Mouse (Mus musculus) hindbrain, embryonic 11.5 days (tissue): ENCODE measurements around the gene Ifnz. TPM values are rescaled to one million over a fixed set of nuclear protein-coding genes. Genes with fewer than 3 reads are reported as not detected.
A peak's percentile ranks its signal among the peaks of the same experiment; 100 is the strongest.
"Not testable (repeated sequence)": the region's sequence is repeated elsewhere in the genome, so short reads cannot be mapped to it uniquely, and the experiment has no call there.

Experiments used
- ATAC-seq: fragments of 200-750 bp; cut with Nextera tagmentation; 2 replicates; pipeline ENCODE4 v1.8.0; 2017; ENCODE audit warnings: mild to moderate bottlenecking, moderate TSS enrichment, moderate library complexity; ENCODE audit not compliant: low FRiP score
- DNase-seq: peaks from one replicate; pipeline ENCODE4 v3.0.0-alpha.2; 2015; ENCODE audit warnings: low spot score
- H3K27ac ChIP-seq: fragments of 300-500 bp; sonication (generic); 2 replicates; pipeline ENCODE4 v1.5.1; 2014; ENCODE audit warnings: mild to moderate bottlenecking, low read depth, low read length
- H3K27me3 ChIP-seq: fragments of 300-500 bp; sonication (generic); 2 replicates; pipeline ENCODE4 v1.6.1; 2014; ENCODE audit warnings: mild to moderate bottlenecking, low read length, moderate library complexity, mixed read lengths; ENCODE audit not compliant: control insufficient read depth, insufficient read depth
- H3K36me3 ChIP-seq: fragments of 300-500 bp; sonication (generic); 2 replicates; pipeline ENCODE4 v1.6.1; 2014; ENCODE audit warnings: mild to moderate bottlenecking, low read length, moderate library complexity, mixed read lengths; ENCODE audit not compliant: control insufficient read depth, insufficient read depth
- H3K4me1 ChIP-seq: fragments of 300-500 bp; sonication (generic); replicated peaks from 2 replicates; pipeline ENCODE4 v1.6.1; 2014; ENCODE audit warnings: low read length, mixed read lengths; ENCODE audit not compliant: control insufficient read depth, insufficient read depth
- H3K4me2 ChIP-seq: fragments of 300-500 bp; sonication (generic); replicated peaks from 2 replicates; pipeline ENCODE4 v1.6.1; 2014; ENCODE audit warnings: mild to moderate bottlenecking, low read depth, low read length
- H3K4me3 ChIP-seq: fragments of 300-500 bp; sonication (generic); 2 replicates; pipeline ENCODE4 v1.5.1; 2014; ENCODE audit warnings: low read depth, low read length
- H3K9ac ChIP-seq: fragments of 300-500 bp; sonication (generic); 2 replicates; pipeline ENCODE4 v1.6.1; 2014; ENCODE audit warnings: low read depth, low read length
- H3K9me3 ChIP-seq: fragments of 300-500 bp; sonication (generic); 2 replicates; pipeline ENCODE4 v1.6.1; 2016; ENCODE audit warnings: low read length; ENCODE audit not compliant: control insufficient read depth
- WGBS: fragments of 180-500 bp; shearing (Covaris S2); extraction: QIAGEN DNeasy Blood & Tissue Kit; methylation state at CpG from one replicate; pipeline ENCODE4 v1.1.7; 2014; 5-methylcytosine and 5-hydroxymethylcytosine counted together
- polyA plus RNA-seq: library from polyadenylated mRNA; unstranded; fragments of >200 nt; fragmentation: Nextera tagmentation; extraction: Ambion mirVana; gene quantifications from 2 replicates; pipeline ENCODE4 v1.2.1, GENCODE M21; 2014

Ifnz gene
- polyA plus RNA-seq, result not detected in 2 replicates

DNA sequence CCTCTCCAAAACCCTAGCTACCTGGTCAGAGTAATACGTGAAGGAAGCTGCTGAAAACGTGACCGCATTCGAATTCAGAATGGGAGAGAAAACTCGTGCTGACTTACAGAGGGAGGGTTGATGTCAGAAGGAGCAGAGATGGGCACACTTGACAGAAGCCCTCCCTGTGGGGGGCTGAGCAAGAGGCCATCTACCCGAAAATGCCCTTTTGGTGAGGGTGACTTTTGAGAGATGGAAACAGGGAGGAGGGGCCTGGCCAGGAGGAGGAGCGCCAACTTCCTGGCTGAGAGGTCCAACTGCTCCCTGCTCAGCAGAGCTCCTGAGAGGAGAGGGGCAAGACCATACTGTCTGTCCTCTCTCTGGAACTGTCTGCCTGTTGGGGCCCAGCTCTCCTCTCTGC lies at the start of gene Ifnz:
Ifnz (plus strand) TSS at position 301 of the 400 bp plus-strand sequence.
- ATAC-seq, H3K4me3 ChIP-seq, DNase-seq, H3K36me3 ChIP-seq, H3K9ac ChIP-seq, H3K27ac ChIP-seq, H3K4me1 ChIP-seq, H3K27me3 ChIP-seq, H3K9me3 ChIP-seq: not testable (repeated sequence)
- peak within 1 kb of the TSS; percentile 28; the same call in 1 of the 2 replicates for H3K4me2 ChIP-seq
- WGBS, result 28% methylated on average over 4 of the region's 7 CpGs

DNA sequence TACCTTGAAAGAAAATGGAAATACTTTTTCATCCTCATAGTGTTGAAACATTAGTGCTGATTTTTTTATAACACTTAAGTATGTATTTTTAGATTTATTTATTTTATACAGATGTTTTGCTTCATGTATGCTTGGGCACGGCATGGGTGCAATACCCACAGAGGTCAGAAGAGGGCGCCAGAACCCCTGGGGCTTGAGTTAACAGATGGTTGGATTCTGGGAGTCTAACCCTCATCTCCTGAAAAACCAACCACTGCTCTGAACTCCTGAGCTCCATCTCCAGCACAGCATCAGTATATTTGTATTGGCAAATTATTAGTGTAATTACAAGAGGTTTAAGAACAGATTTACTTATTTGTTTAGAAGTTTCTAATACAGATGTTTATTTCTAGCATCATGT lies 43.5 kb upstream of the Ifnz start:
- Histone ChIP-seq H3K9ac (no peak overlapping the region), H3K9me3 (no peaks in the 10 kb centered on the region), H3K4me1 (no peaks in the 10 kb centered on the region), H3K27me3 (no peaks in the 10 kb centered on the region), H3K27ac (no peak overlapping the region), H3K4me2 (no peak overlapping the region), H3K4me3 (no peak overlapping the region), H3K36me3 (no peaks in the 10 kb centered on the region)
- WGBS, result 5% methylated on average over 2 of the region's 2 CpGs
- peak; percentile 87 for DNase-seq
- no peak for ATAC-seq

DNA sequence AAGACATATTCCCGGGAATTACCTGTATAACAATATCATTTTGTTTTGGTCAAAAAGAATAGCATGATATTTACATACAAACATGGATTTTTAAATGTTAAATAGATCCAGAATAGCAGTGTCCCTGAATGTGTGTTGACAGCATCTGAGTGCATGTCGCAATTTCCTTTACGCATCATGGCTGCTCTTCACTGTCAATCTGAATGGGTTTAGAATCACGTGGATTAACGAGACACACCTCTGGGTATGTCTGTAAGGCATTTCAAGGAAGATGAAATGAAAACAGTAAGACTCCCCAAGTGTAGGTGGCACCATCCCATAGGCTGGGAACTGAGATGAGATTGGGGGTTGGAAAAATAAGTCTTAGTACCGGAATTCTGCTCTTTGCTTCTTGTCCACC lies 42.9 kb upstream of the Ifnz start:
- WGBS, result 90% methylated on average over 6 of the region's 6 CpGs
- Histone ChIP-seq H3K9me3 (no peaks in the 10 kb centered on the region), H3K4me3 (no peak overlapping the region), H3K9ac (no peak overlapping the region), H3K36me3 (no peaks in the 10 kb centered on the region), H3K27ac (no peak overlapping the region), H3K27me3 (no peaks in the 10 kb centered on the region), H3K4me1 (no peaks in the 10 kb centered on the region), H3K4me2 (no peak overlapping the region)
- DNase-seq (no peak), ATAC-seq (no peak)

DNA sequence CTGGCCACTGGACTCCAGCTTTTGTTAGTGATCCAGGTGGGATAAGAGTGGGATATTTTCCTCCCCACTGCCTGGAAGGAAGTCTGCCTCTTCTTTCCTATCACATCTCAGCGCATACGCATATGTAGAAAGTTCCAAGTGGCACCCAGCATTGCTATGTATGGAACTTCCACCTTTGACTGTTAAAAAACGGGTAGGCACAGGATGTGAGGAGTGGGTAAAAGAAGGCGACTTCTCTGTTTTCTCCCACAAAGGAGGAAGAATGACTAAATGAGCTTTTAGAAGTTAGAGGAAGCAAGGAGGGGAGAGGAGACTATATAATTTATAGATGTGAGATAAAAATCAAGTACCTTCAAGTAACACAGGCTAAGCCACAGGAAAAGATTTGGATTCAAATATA lies 40.5 kb upstream of the Ifnz start:
- no peak overlapping the region for H3K27ac ChIP-seq
- no peak for ATAC-seq
- no peaks in the 10 kb centered on the region for H3K4me1 ChIP-seq
- no peak overlapping the region for H3K4me2 ChIP-seq
- H3K36me3 ChIP-seq, result no peaks in the 10 kb centered on the region
- H3K4me3 ChIP-seq, result no peak overlapping the region
- H3K9me3 ChIP-seq, result no peaks in the 10 kb centered on the region
- H3K27me3 ChIP-seq, result no peaks in the 10 kb centered on the region
- no peak for DNase-seq
- 93% methylated on average over 4 of the region's 4 CpGs for WGBS
- H3K9ac ChIP-seq, result no peak overlapping the region

DNA sequence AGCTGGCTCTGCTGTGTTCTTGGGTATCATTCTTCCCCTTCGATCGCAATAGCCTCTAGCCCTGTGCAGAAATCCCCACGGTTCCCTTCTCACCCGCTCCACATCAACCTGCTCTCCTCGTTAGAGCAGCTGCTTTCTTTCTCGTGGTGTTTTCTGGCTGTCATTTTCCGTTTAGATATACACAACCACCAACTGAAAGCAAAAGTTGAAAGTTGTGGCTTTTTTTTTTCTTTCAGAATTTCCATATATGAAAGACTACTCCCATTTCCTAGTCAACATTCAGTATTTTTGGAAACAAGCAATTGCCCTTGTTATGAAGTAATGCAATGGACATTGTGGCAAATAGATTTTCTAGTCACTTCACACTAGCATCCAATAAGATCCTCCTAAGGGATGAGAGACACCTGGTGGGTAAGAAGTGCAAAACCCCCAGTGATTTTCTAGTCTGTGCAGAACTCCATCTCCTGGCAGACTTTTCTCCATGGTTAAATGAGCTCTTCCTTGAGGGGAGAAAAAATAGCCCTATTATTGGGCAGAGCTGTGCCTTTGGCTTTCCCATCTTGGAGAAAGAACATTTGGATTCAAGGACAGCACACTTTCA lies 39.1 kb upstream of the Ifnz start:
- Histone ChIP-seq H3K4me2 (no peak overlapping the region), H3K27me3 (no peaks in the 10 kb centered on the region), H3K9ac (no peak overlapping the region), H3K9me3 (no peaks in the 10 kb centered on the region), H3K4me3 (no peak overlapping the region), H3K36me3 (no peaks in the 10 kb centered on the region), H3K4me1 (no peaks in the 10 kb centered on the region), H3K27ac (no peak overlapping the region)
- 82% methylated on average over 7 of the region's 7 CpGs for WGBS
- ATAC-seq (no peak), DNase-seq (no peak)

DNA sequence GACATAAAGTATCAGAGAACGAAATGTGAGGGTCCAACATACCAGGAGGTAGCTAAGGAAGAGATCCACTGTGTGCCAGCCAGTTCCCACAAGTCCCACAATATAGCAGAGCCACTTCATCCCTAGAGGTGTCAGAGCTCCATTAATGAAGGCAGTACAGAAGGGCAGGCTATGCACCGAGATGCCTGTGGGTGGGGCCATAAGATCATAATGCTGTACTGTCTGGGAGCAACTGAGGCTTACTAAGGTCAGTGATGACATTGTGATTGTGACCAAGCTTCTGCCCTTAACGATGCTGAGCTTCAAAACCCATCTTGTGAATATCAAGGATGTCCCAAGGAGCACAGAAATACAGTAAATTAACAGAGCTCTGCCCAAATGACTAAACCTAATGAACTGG lies 37.7 kb upstream of the Ifnz start:
- no peak overlapping the region for H3K27ac ChIP-seq
- no peaks in the 10 kb centered on the region for H3K4me1 ChIP-seq
- ATAC-seq (no peak), DNase-seq (no peak)
- no peaks in the 10 kb centered on the region for H3K27me3 ChIP-seq
- H3K36me3 ChIP-seq, result no peaks in the 10 kb centered on the region
- no peak overlapping the region for H3K4me2 ChIP-seq
- 80% methylated on average over 3 of the region's 3 CpGs for WGBS
- H3K9me3 ChIP-seq, result no peaks in the 10 kb centered on the region
- no peak overlapping the region for H3K4me3 ChIP-seq
- no peak overlapping the region for H3K9ac ChIP-seq

DNA sequence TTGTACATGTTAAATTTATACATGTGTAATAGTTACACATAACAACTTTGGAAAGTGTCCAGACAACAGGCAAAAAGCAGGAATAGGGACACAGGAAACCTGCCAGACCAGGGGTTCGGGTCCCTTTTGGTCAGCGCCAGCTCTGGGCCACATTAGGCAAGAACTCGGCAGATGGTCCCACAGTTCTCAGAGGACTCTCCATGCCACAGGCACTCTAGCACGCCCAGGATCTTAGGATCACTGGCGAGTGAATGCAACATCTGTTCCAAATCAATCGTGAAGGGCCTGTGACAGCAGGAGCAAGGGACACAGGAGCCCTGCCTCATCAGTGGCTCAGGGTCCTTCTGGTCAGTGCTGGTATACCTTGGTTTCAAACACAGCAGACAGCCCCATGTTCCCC lies 32.0 kb upstream of the Ifnz start:
- WGBS, result 60% methylated on average over 6 of the region's 6 CpGs
- no peak for DNase-seq
- Histone ChIP-seq H3K4me1 (no peaks in the 10 kb centered on the region), H3K4me2 (no peak overlapping the region), H3K36me3 (no peaks in the 10 kb centered on the region), H3K9ac (no peak overlapping the region), H3K27ac (no peak overlapping the region), H3K27me3 (no peaks in the 10 kb centered on the region), H3K4me3 (no peak overlapping the region), H3K9me3 (no peaks in the 10 kb centered on the region)
- no peak for ATAC-seq

DNA sequence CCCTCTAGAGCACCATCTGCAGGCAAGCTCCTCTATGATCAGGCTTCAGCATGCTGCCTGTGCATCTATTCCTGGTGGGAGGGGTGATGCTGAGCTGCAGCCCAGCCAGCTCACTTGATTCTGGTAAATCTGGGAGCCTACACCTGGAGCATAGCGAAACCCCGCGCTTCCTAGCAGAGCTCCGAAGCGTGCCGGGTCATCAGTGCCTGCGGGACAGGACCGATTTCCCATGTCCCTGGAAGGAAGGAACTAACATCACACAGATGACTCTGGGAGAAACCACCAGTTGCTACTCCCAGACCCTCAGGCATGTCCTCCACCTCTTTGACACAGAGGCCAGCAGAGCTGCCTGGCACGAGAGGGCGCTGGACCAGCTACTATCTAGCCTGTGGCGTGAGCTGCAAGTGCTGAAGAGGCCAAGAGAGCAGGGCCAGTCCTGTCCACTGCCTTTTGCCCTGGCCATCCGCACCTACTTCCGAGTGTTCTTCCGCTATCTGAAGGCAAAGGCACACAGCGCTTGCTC lies 27.1 kb upstream of the Ifnz start, which contains the start of gene Gm13271:
Gm13271 (plus strand) TSS at position 51 of the 523 bp plus-strand sequence.
- H3K4me3 ChIP-seq, H3K4me2 ChIP-seq, H3K27me3 ChIP-seq, H3K27ac ChIP-seq, H3K36me3 ChIP-seq, H3K4me1 ChIP-seq, ATAC-seq, H3K9ac ChIP-seq, DNase-seq, H3K9me3 ChIP-seq: not testable (repeated sequence)
- 79% methylated on average over 15 of the region's 15 CpGs for WGBS
